Mouse (Mus musculus): ENCODE results near the gene Ctsf. TPM values are rescaled to one million over a fixed set of nuclear protein-coding genes. Genes with fewer than 3 reads are reported as not detected.

Ctsf gene
- polyA plus RNA-seq, 1 experiment: 35.7 TPM

DNA sequence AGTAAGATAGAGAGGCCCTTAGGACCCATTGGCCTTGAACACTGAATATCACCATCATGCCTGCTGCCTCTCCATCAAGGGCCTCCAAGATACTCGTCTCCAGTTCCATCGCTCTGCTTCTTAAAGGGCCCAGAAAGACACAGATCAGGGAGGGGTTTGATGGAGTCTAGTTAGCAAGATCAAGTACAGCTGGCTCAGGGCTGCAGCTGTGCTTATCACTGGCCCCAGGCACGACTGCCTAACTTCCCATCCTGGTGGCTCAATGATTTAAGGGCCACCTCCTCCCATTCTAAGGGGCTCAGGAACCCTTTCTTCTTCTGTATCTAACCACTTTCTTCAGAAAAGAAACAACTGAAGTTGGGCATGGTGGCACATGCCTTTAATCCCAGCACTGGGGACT is 36.9 kb downstream of the Ctsf start:
- Histone ChIP-seq H3K4me1 (ENCODE audit: control insufficient read depth, insufficient read depth, low read length) (peaks cover 2% of the 10 kb centered on the region; the same call in 1 of the 2 replicates), H3K36me3 (ENCODE audit: control insufficient read depth, insufficient read depth, low read length) (peaks cover 3% of the 10 kb centered on the region), H3K27ac (ENCODE audit: control insufficient read depth, insufficient read depth, low read depth, low read length) (no peak overlapping the region), H3K27me3 (ENCODE audit: control insufficient read depth, insufficient read depth, low read length) (no peaks in the 10 kb centered on the region), H3K4me3 (ENCODE audit: control insufficient read depth, low read depth, low read length) (no peak overlapping the region)
- no peak for TF ChIP-seq POLR2A (IDR thresholded peaks at IDR 0.05; ENCODE audit: control insufficient read depth, low read depth, low read length)
- no peak for TF ChIP-seq CTCF (IDR thresholded peaks at IDR 0.05; ENCODE audit: control insufficient read depth, insufficient read depth, insufficient replicate concordance, low read depth, low read length)

- Histone ChIP-seq H3K4me1 (ENCODE audit: control insufficient read depth, insufficient read depth, low read length) (no peaks in the 10 kb centered on the region), H3K4me3 (ENCODE audit: control insufficient read depth, low read depth, low read length) (no peak overlapping the region), H3K36me3 (ENCODE audit: control insufficient read depth, insufficient read depth, low read length) (peaks cover 1% of the 10 kb centered on the region; the same call in 1 of the 2 replicates), H3K27me3 (ENCODE audit: control insufficient read depth, insufficient read depth, low read length) (no peaks in the 10 kb centered on the region), H3K27ac (ENCODE audit: control insufficient read depth, insufficient read depth, low read depth, low read length) (no peak overlapping the region)
- TF ChIP-seq CTCF (IDR thresholded peaks at IDR 0.05; ENCODE audit: control insufficient read depth, insufficient read depth, insufficient replicate concordance, low read depth, low read length): no peak
- no peak for TF ChIP-seq POLR2A (IDR thresholded peaks at IDR 0.05; ENCODE audit: control insufficient read depth, low read depth, low read length)
These were observed 42.0 kb downstream of the Ctsf start for GRCm38 (mm10) chr19:4896780-4897520.

GRCm38 (mm10) chr19:4898972-4899371 is 44.0 kb downstream of the Ctsf start:
- TF ChIP-seq CTCF (IDR thresholded peaks at IDR 0.05; ENCODE audit: control insufficient read depth, insufficient read depth, insufficient replicate concordance, low read depth, low read length) (no peak), POLR2A (IDR thresholded peaks at IDR 0.05; ENCODE audit: control insufficient read depth, low read depth, low read length) (no peak)
- H3K36me3 ChIP-seq (ENCODE audit: control insufficient read depth, insufficient read depth, low read length): peaks cover 5% of the 10 kb centered on the region
- H3K27ac ChIP-seq (ENCODE audit: control insufficient read depth, insufficient read depth, low read depth, low read length): no peak overlapping the region
- H3K4me1 ChIP-seq (ENCODE audit: control insufficient read depth, insufficient read depth, low read length): no peaks in the 10 kb centered on the region
- no peaks in the 10 kb centered on the region for H3K27me3 ChIP-seq (ENCODE audit: control insufficient read depth, insufficient read depth, low read length)
- no peak overlapping the region for H3K4me3 ChIP-seq (ENCODE audit: control insufficient read depth, low read depth, low read length)

GRCm38 (mm10) chr19:4899888-4900287 is 45.0 kb downstream of the Ctsf start:
- peaks cover 5% of the 10 kb centered on the region for H3K36me3 ChIP-seq (ENCODE audit: control insufficient read depth, insufficient read depth, low read length)
- TF ChIP-seq CTCF (IDR thresholded peaks at IDR 0.05; ENCODE audit: control insufficient read depth, insufficient read depth, insufficient replicate concordance, low read depth, low read length) (no peak), POLR2A (IDR thresholded peaks at IDR 0.05; ENCODE audit: control insufficient read depth, low read depth, low read length) (no peak)
- H3K4me3 ChIP-seq (ENCODE audit: control insufficient read depth, low read depth, low read length): no peak overlapping the region
- no peak overlapping the region for H3K27ac ChIP-seq (ENCODE audit: control insufficient read depth, insufficient read depth, low read depth, low read length)
- H3K4me1 ChIP-seq (ENCODE audit: control insufficient read depth, insufficient read depth, low read length): no peaks in the 10 kb centered on the region
- H3K27me3 ChIP-seq (ENCODE audit: control insufficient read depth, insufficient read depth, low read length): no peaks in the 10 kb centered on the region

GRCm38 (mm10) chr19:4905979-4906794 is 51.3 kb downstream of the Ctsf start, which contains the start of gene Bbs1:
Gene Bbs1 (minus strand): TSS chr19:4906628.
- no peaks in the 10 kb centered on the region for H3K27me3 ChIP-seq (ENCODE audit: control insufficient read depth, insufficient read depth, low read length)
- H3K4me3 ChIP-seq (ENCODE audit: control insufficient read depth, low read depth, low read length): peak within 1 kb of the TSS; percentile 99
- H3K27ac ChIP-seq (ENCODE audit: control insufficient read depth, insufficient read depth, low read depth, low read length): peak within 1 kb of the TSS; percentile 84
- peaks cover 6% of the 10 kb centered on the region for H3K36me3 ChIP-seq (ENCODE audit: control insufficient read depth, insufficient read depth, low read length)
- peaks cover 6% of the 10 kb centered on the region for H3K4me1 ChIP-seq (ENCODE audit: control insufficient read depth, insufficient read depth, low read length)
- no peak for TF ChIP-seq CTCF (IDR thresholded peaks at IDR 0.05; ENCODE audit: control insufficient read depth, insufficient read depth, insufficient replicate concordance, low read depth, low read length)
- peak; percentile 80 for TF ChIP-seq POLR2A (IDR thresholded peaks at IDR 0.05; ENCODE audit: control insufficient read depth, low read depth, low read length)

DNA sequence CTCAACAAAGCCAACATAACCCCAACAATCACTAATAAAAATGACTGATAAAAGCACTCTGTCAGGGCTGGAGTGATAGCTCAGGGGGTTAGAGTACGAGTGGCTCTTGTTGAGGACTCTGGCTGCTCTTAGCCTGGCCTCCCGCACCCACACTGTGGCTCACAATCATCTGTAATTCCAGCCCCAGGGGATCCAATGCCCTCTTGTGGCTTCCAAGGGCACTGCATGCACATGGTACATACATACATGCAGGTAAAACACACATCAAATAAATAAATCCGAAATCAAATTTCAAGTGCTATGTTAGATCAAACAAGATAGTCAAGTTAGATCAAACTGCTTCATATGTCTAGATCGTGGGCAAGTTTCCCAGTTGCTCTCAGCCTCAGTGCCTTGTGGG is 53.2 kb downstream of the Ctsf start:
- Histone ChIP-seq H3K27ac (ENCODE audit: control insufficient read depth, insufficient read depth, low read depth, low read length) (no peak overlapping the region), H3K27me3 (ENCODE audit: control insufficient read depth, insufficient read depth, low read length) (no peaks in the 10 kb centered on the region), H3K36me3 (ENCODE audit: control insufficient read depth, insufficient read depth, low read length) (peaks cover 2% of the 10 kb centered on the region), H3K4me3 (ENCODE audit: control insufficient read depth, low read depth, low read length) (no peak overlapping the region), H3K4me1 (ENCODE audit: control insufficient read depth, insufficient read depth, low read length) (peaks cover 6% of the 10 kb centered on the region)
- TF ChIP-seq CTCF (IDR thresholded peaks at IDR 0.05; ENCODE audit: control insufficient read depth, insufficient read depth, insufficient replicate concordance, low read depth, low read length): peak; percentile 40; the same call in 1 of the 2 replicates
- TF ChIP-seq POLR2A (IDR thresholded peaks at IDR 0.05; ENCODE audit: control insufficient read depth, low read depth, low read length): no peak

- Histone ChIP-seq H3K27me3 (ENCODE audit: control insufficient read depth, insufficient read depth, low read length) (no peaks in the 10 kb centered on the region), H3K4me1 (ENCODE audit: control insufficient read depth, insufficient read depth, low read length) (peaks cover 6% of the 10 kb centered on the region), H3K4me3 (ENCODE audit: control insufficient read depth, low read depth, low read length) (no peak overlapping the region), H3K36me3 (ENCODE audit: control insufficient read depth, insufficient read depth, low read length) (peaks cover 1% of the 10 kb centered on the region; the same call in 1 of the 2 replicates), H3K27ac (ENCODE audit: control insufficient read depth, insufficient read depth, low read depth, low read length) (no peak overlapping the region; the same call in 1 of the 2 replicates)
- no peak for TF ChIP-seq POLR2A (IDR thresholded peaks at IDR 0.05; ENCODE audit: control insufficient read depth, low read depth, low read length)
- no peak for TF ChIP-seq CTCF (IDR thresholded peaks at IDR 0.05; ENCODE audit: control insufficient read depth, insufficient read depth, insufficient replicate concordance, low read depth, low read length)
These were observed 54.4 kb downstream of the Ctsf start for GRCm38 (mm10) chr19:4909376-4909775.

Other genes starting within 250 kb of the Ctsf start
- gene Lrfn4, start 239.5 kb upstream of the Ctsf start, polyA plus RNA-seq (2012; rRNA removed): 1.7 and 1.9 TPM in 2 replicates
- gene Rce1, start 229.5 kb upstream of the Ctsf start, polyA plus RNA-seq (2012; rRNA removed): 41.2 and 43.7 TPM in 2 replicates
- gene Gm960, start 156.5 kb upstream of the Ctsf start, polyA plus RNA-seq (2012; rRNA removed): 4.9 and 5.1 TPM in 2 replicates
- 1.1 and 1.3 TPM in 2 replicates for gene Sptbn2, start 144.0 kb upstream of the Ctsf start, polyA plus RNA-seq (2012; rRNA removed)
- 218 and 233 TPM in 2 replicates for gene Rbm4b, start 98.6 kb upstream of the Ctsf start, polyA plus RNA-seq (2012; rRNA removed)
- gene Rbm4, start 61.2 kb upstream of the Ctsf start, polyA plus RNA-seq (2012; rRNA removed): 22.6 and 26.4 TPM in 2 replicates
- 5.9 and 9.4 TPM in 2 replicates for gene Gm21992, start 43.5 kb upstream of the Ctsf start, polyA plus RNA-seq (2012; rRNA removed)
- 44.0 and 45.7 TPM in 2 replicates for gene Rbm14, start 43.5 kb upstream of the Ctsf start, polyA plus RNA-seq (2012; rRNA removed)
- 57.9 and 66.4 TPM in 2 replicates for gene Ccs, start 15.8 kb upstream of the Ctsf start, polyA plus RNA-seq (2012; rRNA removed)
- gene Ccdc87, start 15.8 kb upstream of the Ctsf start, polyA plus RNA-seq (2012; rRNA removed): 39.4 and 40.3 TPM in 2 replicates
- 8.6 and 8.9 TPM in 2 replicates for gene Actn3, start 22.8 kb downstream of the Ctsf start, polyA plus RNA-seq (2012; rRNA removed)
- gene Zdhhc24, start 23.5 kb downstream of the Ctsf start, polyA plus RNA-seq (2012; rRNA removed): 9.2 and 10.7 TPM in 2 replicates
- gene Bbs1, start 51.5 kb downstream of the Ctsf start, polyA plus RNA-seq (2012; rRNA removed): 15.5 and 16.5 TPM in 2 replicates
- 81.8 and 95.7 TPM in 2 replicates for gene Dpp3, start 73.2 kb downstream of the Ctsf start, polyA plus RNA-seq (2012; rRNA removed)
- 0.77 and 0.96 TPM in 2 replicates for gene Peli3, start 88.0 kb downstream of the Ctsf start, polyA plus RNA-seq (2012; rRNA removed)
- 76.0 and 89.3 TPM in 2 replicates for gene Mrpl11, start 107.0 kb downstream of the Ctsf start, polyA plus RNA-seq (2012; rRNA removed)
- 1.4 and 1.5 TPM in 2 replicates for gene Npas4, start 135.2 kb downstream of the Ctsf start, polyA plus RNA-seq (2012; rRNA removed)
- 4.9 and 5.2 TPM in 2 replicates for gene Slc29a2, start 168.7 kb downstream of the Ctsf start, polyA plus RNA-seq (2012; rRNA removed)
- gene B4gat1, start 183.7 kb downstream of the Ctsf start, polyA plus RNA-seq (2012; rRNA removed): 3.7 and 4.2 TPM in 2 replicates
- 0.61 and 0.98 TPM in 2 replicates for gene AC124502.3, start 183.8 kb downstream of the Ctsf start, polyA plus RNA-seq (2012; rRNA removed)
- gene Brms1, start 186.2 kb downstream of the Ctsf start, polyA plus RNA-seq (2012; rRNA removed): 200 and 216 TPM in 2 replicates
- 27.1 and 27.5 TPM in 2 replicates for gene Rin1, start 195.4 kb downstream of the Ctsf start, polyA plus RNA-seq (2012; rRNA removed)
- gene Cd248, start 212.9 kb downstream of the Ctsf start, polyA plus RNA-seq (2012; rRNA removed): 2.5 and 2.9 TPM in 2 replicates
- 22.5 and 22.6 TPM in 2 replicates for gene Tmem151a, start 230.4 kb downstream of the Ctsf start, polyA plus RNA-seq (2012; rRNA removed)
- gene Yif1a, start 233.4 kb downstream of the Ctsf start, polyA plus RNA-seq (2012; rRNA removed): 134 and 144 TPM in 2 replicates
- 42.8 and 43.5 TPM in 2 replicates for gene Cnih2, start 243.4 kb downstream of the Ctsf start, polyA plus RNA-seq (2012; rRNA removed)

Measured in testis, adult 2 months (tissue).